Mouse (Mus musculus): ENCODE measurements at regions not wholly inside any gene's neighbourhood (a gene's known extent, or its start where the extent isn't known, plus 50 kb on each side); places are given as distances from the start of the nearest gene placed in this dataset.

GRCm38 (mm10) chr10:91362587-91362986 is 181.5 kb upstream of the Tmpo start:
- Histone ChIP-seq H3K27me3 (ENCODE audit: control insufficient read depth, insufficient read depth, insufficient read length) (no peaks in the 10 kb centered on the region), H3K36me3 (ENCODE audit: control insufficient read depth, insufficient read depth) (no peaks in the 10 kb centered on the region), H3K4me3 (no peak overlapping the region), H3ac (ENCODE audit: control insufficient read depth, insufficient read length) (no peak overlapping the region), H3K4me2 (ENCODE audit: low read depth) (no peak overlapping the region), H3K79me2 (ENCODE audit: control insufficient read depth, insufficient read depth) (no peaks in the 10 kb centered on the region)
- TF ChIP-seq TCF12 (IDR thresholded peaks at IDR 0.05; ENCODE audit: insufficient read depth, poor library complexity, severe bottlenecking), result no peak
- TF ChIP-seq MYOD1 (IDR thresholded peaks at IDR 0.05; ENCODE audit: control insufficient read depth in 1 of 3, insufficient read length in 2 of 3, low read depth in 2 of 3), result no peak
- no peak for TF ChIP-seq POLR2AphosphoS2 (IDR thresholded peaks at IDR 0.05; ENCODE audit: insufficient read length, low read depth)
- TF ChIP-seq REST (IDR thresholded peaks at IDR 0.05; ENCODE audit: insufficient read depth, insufficient read length), result no peak
- TF ChIP-seq E2F4 (IDR thresholded peaks at IDR 0.05; ENCODE audit: insufficient read depth), result no peak
- no peak for TF ChIP-seq MAX (IDR thresholded peaks at IDR 0.05; ENCODE audit: low read depth)

- TF ChIP-seq TCF12 (IDR thresholded peaks at IDR 0.05; ENCODE audit: insufficient read depth, poor library complexity, severe bottlenecking) (no peak), MYOD1 (IDR thresholded peaks at IDR 0.05; ENCODE audit: control insufficient read depth in 1 of 3, insufficient read length in 2 of 3, low read depth in 2 of 3) (no peak)
- no peak overlapping the region for H3K4me3 ChIP-seq
- H3K4me2 ChIP-seq (ENCODE audit: low read depth), result no peak overlapping the region
- H3ac ChIP-seq (ENCODE audit: control insufficient read depth, insufficient read length), result no peak overlapping the region
- no peaks in the 10 kb centered on the region for H3K79me2 ChIP-seq (ENCODE audit: control insufficient read depth, insufficient read depth)
- no peaks in the 10 kb centered on the region for H3K27me3 ChIP-seq (ENCODE audit: control insufficient read depth, insufficient read depth, insufficient read length)
- no peaks in the 10 kb centered on the region for H3K36me3 ChIP-seq (ENCODE audit: control insufficient read depth, insufficient read depth)
Observed at GRCm38 (mm10) chr10:91361621-91362020, 180.5 kb upstream of the Tmpo start.

- no peak overlapping the region for H3K4me2 ChIP-seq (ENCODE audit: low read depth)
- H3K36me3 ChIP-seq (ENCODE audit: control insufficient read depth, insufficient read depth), result no peaks in the 10 kb centered on the region
- no peaks in the 10 kb centered on the region for H3K79me2 ChIP-seq (ENCODE audit: control insufficient read depth, insufficient read depth)
- no peak overlapping the region for H3K4me3 ChIP-seq
- no peak overlapping the region for H3ac ChIP-seq (ENCODE audit: control insufficient read depth, insufficient read length)
- no peaks in the 10 kb centered on the region for H3K27me3 ChIP-seq (ENCODE audit: control insufficient read depth, insufficient read depth, insufficient read length)
- TF ChIP-seq SRF (IDR thresholded peaks at IDR 0.05; ENCODE audit: control insufficient read depth, insufficient read length, low read depth), result no peak
Observed at GRCm38 (mm10) chr10:91345465-91345864, 164.3 kb upstream of the Tmpo start.

GRCm38 (mm10) chr10:91342083-91342482 is 161.0 kb upstream of the Tmpo start:
- no peak overlapping the region for H3ac ChIP-seq (ENCODE audit: control insufficient read depth, insufficient read length)
- peak overlapping the region; percentile 6 for H3K4me2 ChIP-seq (ENCODE audit: low read depth)
- TF ChIP-seq TCF3 (IDR thresholded peaks at IDR 0.05; ENCODE audit: insufficient read length, low read depth), result no peak
- no peak for TF ChIP-seq MAX (IDR thresholded peaks at IDR 0.05; ENCODE audit: low read depth)
- TF ChIP-seq CEBPB (IDR thresholded peaks at IDR 0.05; ENCODE audit: insufficient read depth, poor library complexity, severe bottlenecking), result no peak
- no peak for TF ChIP-seq SRF (IDR thresholded peaks at IDR 0.05; ENCODE audit: control insufficient read depth, insufficient read length, low read depth)
- peak in 1 of 3 experiments; percentile 28 for TF ChIP-seq MYOD1 (IDR thresholded peaks at IDR 0.05; ENCODE audit: control insufficient read depth in 1 of 3, insufficient read length in 2 of 3, low read depth in 2 of 3)
- H3K79me2 ChIP-seq (ENCODE audit: control insufficient read depth, insufficient read depth), result no peaks in the 10 kb centered on the region
- no peaks in the 10 kb centered on the region for H3K36me3 ChIP-seq (ENCODE audit: control insufficient read depth, insufficient read depth)
- no peaks in the 10 kb centered on the region for H3K27me3 ChIP-seq (ENCODE audit: control insufficient read depth, insufficient read depth, insufficient read length)
- H3K4me3 ChIP-seq, result no peak overlapping the region

- Histone ChIP-seq H3K79me2 (ENCODE audit: control insufficient read depth, insufficient read depth) (no peaks in the 10 kb centered on the region), H3K36me3 (ENCODE audit: control insufficient read depth, insufficient read depth) (no peaks in the 10 kb centered on the region), H3K4me2 (ENCODE audit: low read depth) (no peak overlapping the region), H3K4me3 (no peak overlapping the region), H3K27me3 (ENCODE audit: control insufficient read depth, insufficient read depth, insufficient read length) (no peaks in the 10 kb centered on the region), H3ac (ENCODE audit: control insufficient read depth, insufficient read length) (no peak overlapping the region)
- no peak for TF ChIP-seq SRF (IDR thresholded peaks at IDR 0.05; ENCODE audit: control insufficient read depth, insufficient read length, low read depth)
- TF ChIP-seq REST (IDR thresholded peaks at IDR 0.05; ENCODE audit: insufficient read depth, insufficient read length), result no peak
- TF ChIP-seq TCF12 (IDR thresholded peaks at IDR 0.05; ENCODE audit: insufficient read depth, poor library complexity, severe bottlenecking), result no peak
- no peak for TF ChIP-seq CEBPB (IDR thresholded peaks at IDR 0.05; ENCODE audit: insufficient read depth, poor library complexity, severe bottlenecking)
- no peak for TF ChIP-seq MYOG (IDR thresholded peaks at IDR 0.05; ENCODE audit: control insufficient read depth in 1 of 3, insufficient read depth in 1 of 3, insufficient read length in 2 of 3, low read depth in 2 of 3)
- TF ChIP-seq TCF3 (IDR thresholded peaks at IDR 0.05; ENCODE audit: insufficient read length, low read depth), result no peak
- TF ChIP-seq MYOD1 (IDR thresholded peaks at IDR 0.05; ENCODE audit: control insufficient read depth in 1 of 3, insufficient read length in 2 of 3, low read depth in 2 of 3), result no peak
- TF ChIP-seq MAX (IDR thresholded peaks at IDR 0.05; ENCODE audit: low read depth), result no peak
- TF ChIP-seq POLR2AphosphoS2 (IDR thresholded peaks at IDR 0.05; ENCODE audit: insufficient read length, low read depth), result no peak
- TF ChIP-seq USF1 (IDR thresholded peaks at IDR 0.05; ENCODE audit: low read depth), result no peak
Observed at GRCm38 (mm10) chr10:91339361-91339760, 158.2 kb upstream of the Tmpo start.

GRCm38 (mm10) chr10:91326661-91327312 is 145.7 kb upstream of the Tmpo start:
- TF ChIP-seq TCF12 (IDR thresholded peaks at IDR 0.05; ENCODE audit: insufficient read depth, poor library complexity, severe bottlenecking) (no peak), POLR2A (IDR thresholded peaks at IDR 0.05; ENCODE audit: insufficient read length, low read depth) (no peak), MYOD1 (IDR thresholded peaks at IDR 0.05; ENCODE audit: control insufficient read depth in 1 of 3, insufficient read length in 2 of 3, low read depth in 2 of 3) (no peak)
- Histone ChIP-seq H3ac (ENCODE audit: control insufficient read depth, insufficient read length) (no peak overlapping the region), H3K36me3 (ENCODE audit: control insufficient read depth, insufficient read depth) (no peaks in the 10 kb centered on the region), H3K4me3 (no peak overlapping the region), H3K4me2 (ENCODE audit: low read depth) (no peak overlapping the region), H3K27me3 (ENCODE audit: control insufficient read depth, insufficient read depth, insufficient read length) (no peaks in the 10 kb centered on the region), H3K79me2 (ENCODE audit: control insufficient read depth, insufficient read depth) (no peaks in the 10 kb centered on the region)

All from myocyte (in vitro differentiated cells).